Mouse (Mus musculus): ENCODE data around the gene Olfr849.

The Olfr849 gene

GRCm38 (mm10) chr9:19439966-19440365 is at the start of gene Olfr849:
Gene Olfr849 (plus strand): TSS chr9:19440266.
- no peak for DNase-seq (ENCODE audit: low spot score)

- DNase-seq (ENCODE audit: low spot score) = no peak
Observed at GRCm38 (mm10) chr9:19478148-19478547, 38.1 kb downstream of the Olfr849 start, which contains the start of gene Olfr850. Gene Olfr850 (minus strand): TSS chr9:19478248.

GRCm38 (mm10) chr9:19492995-19493394 is 52.9 kb downstream of the Olfr849 start, which contains the start of gene Olfr851:
Gene Olfr851 (plus strand): TSS chr9:19493295.
- DNase-seq (ENCODE audit: low spot score) = no peak

All from embryo, embryonic 10 days (tissue).